Mouse (Mus musculus) testis, postnatal 10 days (tissue): ENCODE data around the gene Cog6.
A peak's percentile ranks its signal among the peaks of the same experiment; 100 is the strongest.

ENCODE experiments used
- DNase-seq: peaks from one replicate; pipeline ENCODE4 v3.0.0; 2021; ENCODE audit warnings: low spot score

The Cog6 gene

DNA sequence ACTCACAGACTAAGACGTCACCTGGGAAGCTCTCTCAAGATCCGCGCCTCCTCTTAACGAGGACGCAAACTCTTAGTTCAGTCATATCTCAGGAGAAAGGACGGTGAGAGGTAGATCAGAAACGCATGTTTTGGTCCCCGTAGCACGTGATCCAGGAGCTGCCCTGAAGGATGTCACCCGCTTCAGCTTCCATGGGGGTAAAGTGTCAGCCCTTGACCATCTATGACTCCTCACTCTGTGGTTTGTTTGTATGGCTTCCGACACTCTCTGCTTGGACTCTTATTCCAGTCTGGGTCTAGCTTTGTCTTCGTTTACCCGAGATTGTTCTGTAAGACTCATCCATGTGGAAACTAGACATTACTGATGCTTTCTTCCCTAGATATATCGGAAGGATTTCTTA lies 54.6 kb downstream of the Cog6 start:
- DNase-seq: no peak

DNA sequence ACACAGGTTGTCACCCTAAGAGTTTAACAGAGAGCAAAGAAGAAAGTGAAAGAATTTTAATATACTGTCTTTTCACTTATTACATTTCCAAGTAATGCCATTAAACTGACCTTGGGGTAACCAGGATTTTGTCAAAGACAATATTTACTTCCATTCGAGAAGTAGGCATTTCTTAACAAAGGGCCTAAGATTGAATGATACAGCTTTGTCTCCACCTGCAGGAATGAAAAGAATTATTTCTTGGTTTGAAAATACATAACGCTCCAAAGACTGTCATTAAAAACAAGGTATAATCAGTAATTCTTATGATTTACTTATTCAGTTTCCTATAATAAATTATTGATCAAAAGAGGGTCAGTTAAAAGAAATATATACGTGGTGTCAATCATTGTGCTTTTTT lies 55.4 kb downstream of the Cog6 start:
- no peak for DNase-seq

DNA sequence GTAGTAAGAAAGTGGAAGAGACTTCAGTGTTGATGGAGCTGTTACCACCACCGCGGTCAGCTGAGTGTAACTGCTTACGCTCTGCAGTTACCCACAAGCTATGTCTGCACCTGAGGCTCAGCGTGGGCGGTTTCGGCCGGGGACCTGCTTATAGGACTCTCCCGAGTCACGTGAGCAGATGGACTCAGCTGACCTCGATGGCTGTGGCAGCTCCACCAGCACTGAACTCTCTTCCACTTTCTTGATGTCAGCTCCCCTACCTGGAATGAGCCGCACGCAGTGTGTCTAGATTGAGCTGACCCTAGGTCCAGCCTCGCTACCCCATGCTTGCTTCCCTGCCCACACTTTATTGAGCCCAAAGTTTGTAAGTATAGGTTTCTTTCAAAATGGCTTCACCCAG lies 56.1 kb downstream of the Cog6 start:
- no peak for DNase-seq

DNA sequence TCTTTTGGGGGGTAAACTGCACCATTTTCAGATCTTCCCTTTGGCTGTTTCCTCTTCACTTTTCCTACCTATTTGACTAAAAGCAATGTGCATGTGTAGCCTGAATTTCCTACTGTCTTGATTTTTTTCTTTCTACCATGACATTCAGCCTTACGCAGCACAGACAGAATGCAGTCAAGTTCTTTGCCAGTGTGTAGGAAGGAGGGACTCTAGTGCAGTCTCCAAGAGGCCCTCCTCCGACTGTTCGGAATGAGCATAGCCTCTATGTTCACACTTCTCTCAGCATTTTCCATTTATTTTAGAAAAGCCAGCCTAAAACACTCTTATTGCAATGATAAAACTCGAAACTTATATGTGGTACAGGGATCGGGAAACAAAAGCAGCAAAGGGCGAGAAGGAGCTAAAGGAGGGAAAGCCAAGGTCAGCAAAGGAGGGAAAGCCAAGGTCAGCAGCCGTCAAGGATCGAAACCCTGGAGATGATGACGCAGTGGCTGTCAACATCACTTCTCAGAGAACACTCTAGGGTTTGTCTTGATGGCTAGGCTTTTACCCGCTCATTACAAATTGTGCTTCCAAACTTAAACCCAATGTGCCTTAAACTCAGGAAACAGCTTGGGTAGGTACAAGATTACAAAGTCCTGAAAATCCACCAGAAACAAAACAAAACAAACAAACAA lies 58.5 kb downstream of the Cog6 start:
- DNase-seq: no peak

DNA sequence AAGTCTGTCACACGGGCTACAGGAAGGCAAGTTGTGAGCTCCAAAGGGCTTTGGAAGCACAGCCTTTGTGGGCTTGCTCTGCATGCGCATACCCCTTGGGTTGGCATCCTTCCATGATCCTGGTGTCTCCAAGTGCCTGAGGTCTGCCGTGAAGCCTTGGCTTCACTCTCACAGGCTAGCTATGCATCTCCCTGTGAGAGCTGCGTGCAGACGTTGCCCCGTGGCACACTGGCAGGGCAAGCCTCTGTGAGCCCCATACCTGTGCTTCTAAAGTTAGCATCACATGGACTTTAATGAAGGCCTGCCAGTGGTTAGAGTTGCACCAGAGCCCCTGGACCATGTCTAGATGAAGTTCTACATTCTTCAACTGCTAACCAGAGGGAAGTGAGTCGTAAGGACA lies 59.2 kb downstream of the Cog6 start:
- DNase-seq: no peak

DNA sequence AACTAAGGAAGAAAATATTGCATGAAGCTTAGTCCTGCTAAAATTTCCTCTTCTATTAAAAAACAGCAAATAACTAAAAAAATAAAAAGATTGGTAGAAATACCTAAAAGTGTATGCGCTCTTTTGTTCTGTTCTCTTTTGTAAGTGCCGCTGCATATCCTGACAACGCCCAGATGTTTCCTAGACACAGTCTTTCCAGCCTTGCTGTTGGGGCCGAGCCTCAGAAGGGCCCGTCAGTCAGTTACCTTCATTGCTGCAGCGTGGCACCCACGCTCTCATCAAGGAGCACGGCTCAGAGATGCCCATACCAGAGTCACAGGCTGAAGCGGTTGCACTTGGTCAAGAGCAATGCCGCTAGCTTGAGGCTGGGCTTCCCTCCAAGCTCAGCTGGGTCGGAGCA lies 60.8 kb downstream of the Cog6 start:
- DNase-seq: no peak

DNA sequence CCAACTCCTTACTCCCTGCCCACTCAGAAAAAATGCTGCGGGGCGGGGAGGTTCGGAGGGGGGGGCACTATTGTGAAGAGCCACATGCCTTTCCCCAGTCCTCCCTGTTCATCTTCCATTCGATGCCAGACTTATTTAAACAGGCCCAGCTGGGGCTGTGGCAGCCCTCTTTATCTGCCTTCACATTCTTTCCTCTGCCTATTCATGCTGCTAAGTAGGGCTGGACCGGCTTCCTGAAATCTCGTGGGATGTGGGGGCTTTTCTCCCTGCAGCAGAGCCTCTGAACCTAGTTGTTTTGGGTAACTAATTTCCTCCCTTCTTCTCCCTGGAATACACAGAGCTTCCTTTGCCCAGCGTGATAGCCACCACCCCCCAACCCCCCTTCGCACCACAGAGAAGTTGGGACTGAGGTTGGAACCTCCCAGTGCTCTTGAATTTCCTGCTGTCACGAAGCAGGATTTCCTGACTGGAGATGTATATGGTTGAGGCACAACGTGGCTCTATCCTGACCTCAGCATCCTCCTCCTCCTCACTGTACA lies 61.5 kb downstream of the Cog6 start:
- DNase-seq: no peak

DNA sequence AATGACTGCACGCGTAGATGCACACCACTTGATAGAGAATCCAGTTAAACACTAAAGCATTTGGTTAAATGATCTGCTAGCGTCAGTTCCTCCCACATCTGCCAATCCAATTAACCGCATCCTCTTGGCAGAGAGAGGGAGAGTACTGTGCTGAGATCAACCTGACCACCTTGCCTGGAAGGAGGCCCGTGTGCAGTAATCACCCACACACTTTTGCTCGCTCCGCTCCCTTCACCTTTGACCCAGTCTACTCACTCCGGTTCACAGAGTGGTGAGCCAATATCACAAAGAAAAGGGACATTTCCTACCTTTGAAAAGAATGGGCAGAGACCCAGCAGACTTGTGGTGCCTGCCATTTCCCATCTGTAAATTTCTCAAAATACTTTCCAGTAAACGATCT lies 62.4 kb downstream of the Cog6 start:
- no peak for DNase-seq

DNA sequence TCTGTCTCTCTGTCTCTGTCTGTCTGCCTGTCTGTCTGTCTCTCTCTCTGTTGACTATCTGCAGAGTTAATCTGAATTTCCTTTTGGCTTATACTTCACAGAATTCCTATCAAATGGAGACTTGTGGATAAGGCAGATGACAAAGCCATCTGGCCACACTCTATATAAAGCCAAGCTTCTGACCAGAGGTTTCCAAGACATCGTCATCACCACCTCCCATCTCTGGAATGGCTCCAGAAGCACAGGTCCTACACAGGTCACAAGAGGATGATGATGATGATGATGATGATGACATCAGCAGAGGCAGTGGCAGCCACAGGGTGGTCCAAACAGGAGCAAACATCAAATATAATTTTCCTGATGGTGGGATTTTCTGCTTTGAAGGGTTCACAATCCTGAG lies 63.2 kb downstream of the Cog6 start:
- no peak for DNase-seq

DNA sequence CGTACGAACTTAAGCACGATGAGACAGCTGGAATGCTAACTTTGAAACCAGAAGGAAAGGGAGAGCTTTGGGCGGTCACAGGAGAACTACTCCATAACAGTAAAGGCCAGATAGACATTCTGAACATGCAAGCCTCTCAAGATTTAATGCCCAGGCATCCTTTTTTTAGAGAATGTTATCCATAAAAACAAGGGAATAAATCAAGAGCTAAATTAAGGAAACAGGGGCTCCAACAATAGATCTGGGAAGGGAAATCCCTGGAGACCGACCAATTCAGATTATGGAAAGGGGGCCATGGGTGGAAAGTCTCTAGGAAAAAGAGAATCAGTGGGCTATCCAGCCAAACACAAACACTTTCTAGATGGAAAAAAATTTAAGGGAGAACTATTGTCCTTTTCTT lies 68.2 kb downstream of the Cog6 start:
- DNase-seq: no peak

DNA sequence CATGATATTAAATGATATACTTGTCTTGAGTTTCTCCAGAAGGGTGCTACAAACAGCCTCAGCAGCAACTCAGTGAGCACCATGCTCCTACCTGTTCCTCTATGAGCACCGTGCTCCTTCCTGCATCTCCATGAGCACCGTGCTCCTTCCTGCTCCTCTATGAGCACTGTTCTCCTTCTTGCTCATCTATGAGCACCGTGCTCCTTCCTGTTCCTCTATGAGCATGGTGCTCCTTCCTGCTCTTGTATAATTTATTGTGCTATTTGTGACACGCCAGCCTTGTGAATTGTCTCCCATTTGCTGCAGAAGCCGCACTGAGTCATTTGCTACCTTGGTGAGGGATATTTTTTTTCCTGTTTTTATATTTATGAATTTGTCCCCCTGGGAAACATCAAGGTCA lies 69.6 kb downstream of the Cog6 start:
- DNase-seq: no peak

DNA sequence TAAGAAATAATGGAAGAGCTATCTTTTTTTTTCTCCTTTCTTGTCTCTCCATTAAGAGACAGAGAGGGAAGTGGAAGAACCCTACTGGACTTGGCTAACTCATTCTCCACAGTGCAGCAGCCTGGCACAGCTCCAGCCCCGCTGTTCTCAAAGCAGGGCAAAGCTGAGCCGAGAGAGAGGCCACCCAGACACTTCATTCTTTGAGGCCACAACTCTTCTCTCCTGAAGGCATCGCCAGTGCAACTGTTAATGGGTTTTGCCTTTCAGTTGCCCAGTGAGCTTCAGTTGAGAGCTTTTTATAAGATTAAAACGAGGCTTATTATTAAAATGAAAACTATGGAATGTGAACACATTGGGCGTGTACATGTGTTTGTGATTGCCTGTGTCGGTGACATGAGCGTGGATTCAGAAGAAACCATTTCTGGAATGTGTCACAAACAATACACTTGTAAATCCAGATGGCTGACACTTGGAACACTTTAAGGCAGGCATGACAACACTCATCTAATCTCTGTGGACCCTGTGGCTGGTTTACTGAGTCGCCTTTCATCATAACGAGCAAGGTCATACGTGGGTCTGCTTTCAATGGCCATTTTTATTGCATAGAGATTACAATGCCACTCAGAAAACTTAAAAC lies 76.1 kb downstream of the Cog6 start:
- DNase-seq: peak; percentile 58

DNA sequence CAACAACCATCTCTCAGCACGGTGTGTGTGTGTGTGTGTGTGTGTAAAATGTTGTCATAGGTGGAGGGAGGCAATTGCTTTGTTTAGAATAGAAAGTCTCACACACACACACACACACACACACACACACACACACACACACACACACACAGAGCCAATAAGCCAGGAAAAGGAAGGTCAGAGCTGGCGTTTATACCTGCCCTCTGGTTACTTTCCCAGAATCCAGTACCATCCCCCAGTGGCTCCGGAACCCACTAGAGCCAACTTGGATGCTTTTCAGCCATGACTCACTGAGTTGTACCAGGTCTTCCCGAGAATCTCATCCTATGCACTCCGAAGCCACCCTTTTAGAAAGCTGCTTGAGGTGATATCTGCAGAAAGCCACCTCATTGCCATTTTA lies 78.6 kb downstream of the Cog6 start:
- no peak for DNase-seq

DNA sequence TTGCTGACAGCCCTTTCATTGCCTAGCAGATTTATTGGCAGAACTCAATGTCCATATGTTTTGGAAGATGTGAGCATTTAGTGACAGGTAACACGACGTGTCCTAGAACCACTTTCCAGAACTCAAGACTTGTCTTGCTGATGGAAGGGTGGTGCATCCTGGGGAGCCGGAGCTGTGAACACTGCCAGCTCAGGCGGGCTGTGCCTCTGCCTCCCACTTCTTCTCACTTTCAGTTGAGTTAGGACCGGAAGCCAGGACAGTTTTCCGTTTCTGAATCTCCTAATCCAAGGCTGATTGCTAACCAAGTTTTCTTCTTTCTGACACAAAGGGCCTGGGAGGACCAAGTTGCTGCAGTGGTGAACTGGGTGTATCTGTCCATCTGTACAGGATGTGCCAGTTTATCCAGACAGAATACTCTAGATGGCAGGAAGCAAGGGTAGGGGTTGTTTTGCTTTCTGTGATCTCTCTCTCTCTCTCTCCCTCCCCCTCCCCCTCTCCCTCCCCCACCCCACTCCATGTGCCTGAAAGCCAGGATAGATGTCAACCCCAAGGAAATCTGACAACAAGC lies 79.2 kb downstream of the Cog6 start:
- no peak for DNase-seq

DNA sequence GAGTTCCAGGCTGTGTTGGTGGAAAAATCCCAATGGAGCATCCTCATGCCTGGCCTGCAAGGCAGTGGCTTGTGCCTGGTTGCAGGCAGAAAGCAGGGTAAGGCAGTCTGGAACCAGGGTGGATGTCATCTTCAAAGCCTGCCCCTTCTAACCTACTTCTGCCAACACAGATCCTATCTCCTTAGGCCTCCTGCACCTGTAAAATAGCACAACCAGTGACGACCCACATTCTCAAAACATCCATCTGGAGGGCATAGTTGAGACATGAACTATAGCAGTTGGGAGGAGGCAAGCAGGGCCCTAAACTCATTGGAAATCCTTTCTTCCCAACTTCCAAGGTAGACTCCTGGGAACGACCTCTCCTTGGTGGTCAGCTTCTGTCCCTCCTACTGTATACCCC lies 85.1 kb downstream of the Cog6 start:
- no peak for DNase-seq
